Mouse (Mus musculus): ENCODE measurements around the gene Fan1.
A peak's percentile ranks its signal among the peaks of the same experiment; 100 is the strongest.

Gene Fan1

GRCm38 (mm10) chr7:64373830-64374562 is at the start of gene Fan1:
TSS of gene Fan1 (minus strand) at chr7:64374095.
- DNase-seq, result peak; percentile 82 to 91

- DNase-seq, result no peak
Observed at GRCm38 (mm10) chr7:64403989-64404388, 30.1 kb upstream of the Fan1 start.

GRCm38 (mm10) chr7:64402452-64402851 is 28.6 kb upstream of the Fan1 start:
- DNase-seq, result no peak

GRCm38 (mm10) chr7:64400725-64401124 is 26.8 kb upstream of the Fan1 start:
- DNase-seq, result no peak

- no peak for DNase-seq
Observed at GRCm38 (mm10) chr7:64392819-64393151, 18.9 kb upstream of the Fan1 start.

GRCm38 (mm10) chr7:64392122-64392818 is 18.4 kb upstream of the Fan1 start, which contains the start of the genes Mphosph10 and Mcee:
TSS of gene Mphosph10 (minus strand) at chr7:64392268.
TSS of gene Mcee (plus strand) at chr7:64392607.
- DNase-seq, result peak; percentile 97 to 99

- DNase-seq, result peak in 1 of 2 experiments; percentile 4
Observed at GRCm38 (mm10) chr7:64391479-64391878, 17.6 kb upstream of the Fan1 start.

- DNase-seq, result no peak
Observed at GRCm38 (mm10) chr7:64373147-64373829, 607 bp downstream of the Fan1 start.

- DNase-seq, result no peak
Observed at GRCm38 (mm10) chr7:64371940-64372878, 1.7 kb downstream of the Fan1 start.

- DNase-seq, result no peak
Observed at GRCm38 (mm10) chr7:64369841-64370240, 4.1 kb downstream of the Fan1 start.

GRCm38 (mm10) chr7:64365863-64366262 is 8.0 kb downstream of the Fan1 start:
- no peak for DNase-seq

- no peak for DNase-seq
Observed at GRCm38 (mm10) chr7:64360586-64360945, 13.3 kb downstream of the Fan1 start.

- no peak for DNase-seq
Observed at GRCm38 (mm10) chr7:64359943-64360585, 13.8 kb downstream of the Fan1 start.

- no peak for DNase-seq
Observed at GRCm38 (mm10) chr7:64358666-64359065, 15.2 kb downstream of the Fan1 start.

- peak; percentile 38 to 57 for DNase-seq
Observed at GRCm38 (mm10) chr7:64357405-64357804, 16.5 kb downstream of the Fan1 start.

GRCm38 (mm10) chr7:64356661-64357060 is 17.2 kb downstream of the Fan1 start:
- no peak for DNase-seq

- no peak for DNase-seq
Observed at GRCm38 (mm10) chr7:64354206-64354605, 19.7 kb downstream of the Fan1 start.

- peak; percentile 38 to 49 for DNase-seq
Observed at GRCm38 (mm10) chr7:64351087-64351486, 22.8 kb downstream of the Fan1 start.

- DNase-seq, result no peak
Observed at GRCm38 (mm10) chr7:64349147-64349861, 24.6 kb downstream of the Fan1 start.

GRCm38 (mm10) chr7:64347813-64348212 is 26.1 kb downstream of the Fan1 start:
- DNase-seq, result peak in 1 of 2 experiments; percentile 57

GRCm38 (mm10) chr7:64332686-64333085 is 41.2 kb downstream of the Fan1 start:
- no peak for DNase-seq
